Mouse (Mus musculus) kidney, adult 11 months (tissue): ENCODE data around the gene Dhx9.
"Not testable (repeated sequence)": the region's sequence is repeated elsewhere in the genome, so short reads cannot be mapped to it uniquely, and the experiment has no call there.

Experiments
- DNase-seq: peaks from one replicate; pipeline ENCODE4 v3.0.0; 2022

Dhx9 gene

DNA sequence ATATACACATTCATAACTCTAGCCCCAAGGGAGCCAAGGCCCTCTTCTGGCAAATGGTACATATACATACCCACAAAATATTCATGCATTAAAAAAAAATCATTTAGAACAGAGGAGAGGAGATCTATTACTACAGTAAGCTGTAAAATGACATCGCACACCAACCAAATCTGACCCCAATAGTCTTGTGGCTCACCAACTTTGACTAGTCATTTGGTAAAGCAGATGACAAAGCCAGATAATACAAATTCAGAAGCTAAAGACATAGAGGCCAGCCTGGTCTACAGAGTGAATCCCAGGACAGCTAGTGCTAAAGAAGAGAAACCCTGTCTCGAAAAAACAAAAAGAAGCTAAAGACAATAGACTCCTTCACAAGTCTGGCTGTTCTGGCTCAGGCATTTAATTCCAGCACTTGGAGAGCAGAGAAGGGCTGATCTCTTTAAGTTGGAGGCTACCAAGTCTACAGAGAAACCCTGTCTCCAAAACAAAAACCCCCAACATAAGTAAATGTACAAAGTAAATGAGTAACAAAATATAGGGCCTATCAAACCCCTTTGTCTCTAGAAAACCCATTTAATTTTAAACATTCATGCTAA lies 2.2 kb downstream of the Dhx9 start:
- DNase-seq = no peak

DNA sequence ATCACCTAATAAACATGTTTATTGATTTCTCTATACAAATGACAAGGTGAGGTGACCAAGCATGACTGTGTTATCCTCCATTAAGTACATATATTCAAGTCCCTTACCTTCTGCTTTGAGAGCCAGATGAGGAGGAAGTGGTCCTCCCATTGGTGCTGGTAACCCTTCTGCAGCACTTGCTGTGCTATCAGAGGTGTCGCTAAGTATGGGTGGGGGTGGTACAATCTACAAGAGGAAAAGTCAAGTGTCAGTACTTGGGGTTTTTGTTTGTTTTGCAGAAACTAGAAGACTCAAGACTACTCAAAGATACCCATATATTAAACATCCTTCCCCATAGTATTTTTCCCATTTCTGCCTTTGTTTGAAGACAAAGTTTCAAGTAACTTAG lies 6.4 kb downstream of the Dhx9 start:
- no peak for DNase-seq

DNA sequence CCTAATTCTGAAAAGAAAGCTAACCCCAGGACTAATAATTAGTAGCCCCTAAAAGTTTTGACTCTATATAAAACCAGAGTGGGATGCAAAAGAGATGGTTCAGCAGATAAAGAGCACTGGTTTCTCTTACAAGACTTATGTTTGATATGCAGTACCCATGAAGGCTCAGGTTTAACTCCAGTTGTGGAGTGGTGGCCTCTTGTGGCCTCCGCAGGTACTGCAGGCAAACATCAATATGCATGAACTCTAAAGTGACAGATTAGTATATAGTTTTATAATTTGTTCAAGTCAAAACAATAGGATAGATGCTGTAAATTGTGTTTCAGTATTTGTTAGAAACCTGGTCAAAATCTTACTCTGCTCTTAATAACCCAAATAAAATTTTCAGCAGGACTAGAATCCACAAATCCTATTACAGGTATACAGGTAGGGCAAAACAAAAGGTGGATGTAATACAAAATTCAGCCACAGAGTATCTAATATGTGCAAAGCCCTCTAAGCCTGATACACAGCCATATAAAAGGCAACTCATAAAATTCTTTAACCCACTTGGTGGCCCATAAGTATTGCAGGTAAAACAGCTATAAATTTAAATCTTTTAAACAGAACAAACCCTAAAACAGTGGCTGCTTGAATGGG lies 7.0 kb downstream of the Dhx9 start:
- peak; percentile 49 for DNase-seq

DNA sequence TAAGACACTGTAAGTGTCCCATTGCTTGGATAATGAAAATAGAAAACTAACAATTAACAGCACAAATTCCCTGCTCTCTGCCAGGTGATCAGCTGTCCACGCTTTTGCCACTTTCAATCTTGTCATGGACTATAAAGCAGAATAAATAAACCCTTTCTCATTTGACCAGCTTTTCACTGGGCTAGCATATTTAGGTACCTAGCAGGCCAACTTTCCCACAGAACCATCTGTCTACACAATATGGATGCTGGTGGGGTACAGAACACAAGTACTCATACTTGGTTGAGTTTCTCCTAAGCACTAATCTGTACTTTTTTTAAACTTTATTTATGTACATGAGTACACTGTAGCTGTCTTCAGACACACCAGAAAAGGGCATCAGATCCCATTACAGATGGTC lies 8.2 kb downstream of the Dhx9 start:
- DNase-seq = no peak

DNA sequence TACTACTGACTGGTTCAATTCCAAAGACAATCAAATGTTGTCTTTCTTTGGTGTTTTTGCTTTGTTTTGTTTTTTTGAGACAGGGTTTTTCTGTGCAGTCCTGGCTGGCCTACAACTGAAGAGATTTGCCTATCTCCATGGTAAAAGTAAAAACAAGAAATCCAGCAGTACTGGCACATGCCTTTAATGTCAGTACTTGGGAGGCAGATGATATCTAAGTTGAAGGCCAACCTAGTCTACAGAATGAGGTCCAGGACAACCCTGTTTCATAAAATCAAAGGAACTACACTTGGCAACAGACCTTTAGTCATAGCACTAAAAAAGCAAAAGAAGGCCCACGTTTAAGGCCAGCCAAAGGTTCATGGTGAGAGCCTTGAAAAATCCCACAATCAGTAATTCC lies 25.7 kb downstream of the Dhx9 start:
- DNase-seq = no peak

DNA sequence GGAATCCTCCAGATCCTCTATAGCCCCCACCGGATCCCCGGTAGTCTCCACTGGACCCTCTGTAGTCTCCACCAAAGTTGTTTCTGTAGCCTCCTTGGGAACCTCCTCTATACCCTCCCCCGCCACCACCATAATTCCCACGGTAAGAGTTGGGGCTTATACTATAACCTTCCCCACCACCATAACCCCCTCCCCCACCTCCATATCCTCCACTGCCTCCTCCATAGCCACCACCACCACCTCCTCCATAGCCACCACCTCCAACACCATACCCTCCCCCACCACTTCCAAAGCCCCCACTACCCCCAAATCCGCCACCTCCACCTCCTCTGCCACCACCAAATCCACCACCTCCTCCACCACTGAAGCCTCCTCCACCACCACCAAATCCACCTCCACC lies 31.3 kb downstream of the Dhx9 start:
- DNase-seq = no peak

DNA sequence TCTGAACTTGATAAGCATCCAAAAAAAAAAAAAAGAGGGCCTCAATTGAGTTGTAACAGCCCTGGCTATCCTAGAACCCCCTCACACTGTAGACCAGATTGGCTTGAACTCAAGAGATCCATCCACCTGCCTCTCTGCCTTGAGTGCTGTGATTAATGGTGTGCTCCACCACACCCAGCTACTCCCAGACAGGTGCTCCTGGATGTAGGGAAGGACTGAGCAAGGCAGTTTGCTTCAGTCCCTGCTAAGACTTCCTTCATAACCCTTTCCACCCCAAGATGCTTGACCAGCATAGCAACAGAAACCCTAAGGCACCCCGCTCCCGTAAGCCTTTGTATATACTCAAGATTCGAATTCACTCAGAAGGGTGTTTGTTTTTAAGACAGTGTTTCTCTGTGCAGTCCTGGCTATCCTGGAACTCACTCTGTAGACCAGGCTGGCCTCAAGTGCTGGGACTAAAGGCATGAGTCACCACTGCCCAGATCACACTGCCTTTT lies 34.3 kb downstream of the Dhx9 start:
- DNase-seq = no peak

DNA sequence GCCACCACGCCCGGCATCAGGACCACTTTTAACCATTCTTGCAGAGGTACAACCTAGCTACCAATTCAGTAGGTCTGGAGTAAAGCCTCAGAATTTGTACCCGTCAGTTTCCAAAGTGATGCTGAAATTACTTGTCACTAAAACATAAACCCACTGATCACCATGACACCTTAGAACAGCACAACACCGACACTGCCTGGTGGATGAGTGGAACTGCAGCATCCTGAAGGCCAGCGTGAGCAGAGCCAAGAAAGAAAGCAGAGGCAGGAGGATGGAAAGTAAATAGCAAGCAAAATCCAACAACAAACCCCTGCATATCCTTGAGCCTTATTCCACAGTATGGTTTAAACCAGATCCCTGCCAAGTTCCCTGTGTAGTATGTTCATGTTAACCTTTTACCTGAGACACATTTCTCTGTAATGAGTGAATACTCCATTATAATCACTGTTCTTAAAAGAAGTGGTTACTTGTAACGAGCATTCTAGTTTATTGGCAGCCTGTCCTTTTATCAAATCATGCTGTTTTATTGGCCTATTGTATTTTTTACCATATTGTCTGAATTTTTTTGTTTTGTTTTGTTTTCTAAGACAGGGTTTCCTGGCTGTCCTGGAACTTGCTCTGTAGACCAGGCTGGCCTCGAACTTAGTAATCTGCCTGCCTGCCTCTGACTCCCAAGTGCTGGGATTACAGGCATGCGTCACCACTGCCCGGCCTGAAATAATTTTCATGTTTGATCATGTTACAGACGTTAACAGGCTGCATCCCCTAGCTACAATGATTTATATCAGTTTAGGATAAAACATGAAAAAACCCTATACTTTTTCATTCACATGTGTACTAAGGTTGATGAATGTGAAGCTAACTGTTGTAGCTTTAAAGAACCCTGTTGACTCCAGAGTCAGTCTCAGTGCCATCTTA lies 36.0 kb downstream of the Dhx9 start:
- no peak for DNase-seq

DNA sequence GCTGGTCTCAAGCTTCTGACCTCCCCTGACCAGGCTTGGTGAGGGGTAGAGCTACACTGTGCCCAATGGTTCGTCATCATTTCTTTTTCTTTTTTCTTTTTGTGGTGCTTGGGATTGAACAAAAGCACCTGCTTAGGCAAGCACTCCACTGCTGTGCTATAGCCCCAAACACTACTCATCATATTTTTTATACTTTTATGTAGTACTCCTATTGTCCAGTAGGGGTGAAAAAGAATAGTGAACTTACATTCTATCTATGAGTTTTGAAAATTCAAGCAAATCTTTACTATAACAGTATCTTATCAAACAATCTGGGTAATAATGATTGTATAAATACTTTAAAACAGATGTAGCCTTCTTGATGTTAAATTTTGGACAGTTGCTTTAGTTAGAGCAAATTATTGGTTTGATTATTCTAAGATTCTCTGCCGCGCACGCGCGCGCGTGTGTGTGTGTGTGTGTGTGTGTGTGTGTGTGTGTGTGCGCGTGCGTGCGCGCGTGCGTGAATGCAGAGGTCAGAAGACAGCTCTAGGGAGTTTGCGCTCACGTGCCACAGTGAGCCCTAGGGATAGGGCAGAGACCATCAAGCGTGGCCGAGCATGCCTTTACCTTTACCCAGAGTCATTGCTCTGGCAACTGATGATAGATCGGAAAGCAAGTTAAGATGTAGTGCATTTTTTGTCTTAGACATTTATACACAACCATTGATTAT lies 41.2 kb downstream of the Dhx9 start:
- DNase-seq = no peak

DNA sequence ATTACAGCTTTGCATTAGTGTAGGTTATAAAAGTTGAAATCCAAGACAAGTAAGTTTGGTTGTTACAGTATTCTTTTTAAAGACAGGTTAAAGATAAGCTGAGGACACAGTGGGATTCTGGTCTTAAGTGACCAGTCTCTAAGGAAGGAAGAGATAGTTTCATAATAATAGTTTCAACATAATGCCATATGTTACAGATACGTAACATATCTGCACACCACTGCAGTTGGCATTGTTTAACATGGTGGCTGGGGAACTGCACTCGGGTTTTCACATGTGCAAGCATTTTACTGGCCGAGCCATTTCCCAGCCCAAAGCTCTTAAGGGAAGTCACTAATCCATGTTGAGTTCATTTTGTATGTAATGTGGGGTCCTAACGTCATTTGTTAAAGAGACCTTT lies 43.8 kb downstream of the Dhx9 start:
- DNase-seq = no peak

DNA sequence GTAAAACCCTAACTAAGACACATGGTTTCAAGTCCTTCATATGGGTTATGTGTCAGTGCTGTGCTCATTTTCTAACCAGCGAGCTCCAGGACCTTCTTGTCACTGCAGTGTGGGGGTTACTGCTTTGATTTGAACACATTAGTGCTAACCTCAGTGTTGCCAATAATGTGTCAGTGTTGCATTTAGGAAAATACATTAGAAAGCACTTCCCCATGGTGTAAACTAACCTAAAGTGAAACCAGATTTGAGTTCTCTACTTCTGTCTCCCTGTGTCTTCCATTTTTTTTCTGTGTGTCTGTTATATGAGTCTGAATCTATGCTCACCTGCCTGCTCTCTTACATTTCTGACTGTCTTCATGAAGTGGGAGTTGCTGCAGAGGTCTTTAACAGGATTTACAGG lies 44.4 kb downstream of the Dhx9 start:
- DNase-seq = no peak

DNA sequence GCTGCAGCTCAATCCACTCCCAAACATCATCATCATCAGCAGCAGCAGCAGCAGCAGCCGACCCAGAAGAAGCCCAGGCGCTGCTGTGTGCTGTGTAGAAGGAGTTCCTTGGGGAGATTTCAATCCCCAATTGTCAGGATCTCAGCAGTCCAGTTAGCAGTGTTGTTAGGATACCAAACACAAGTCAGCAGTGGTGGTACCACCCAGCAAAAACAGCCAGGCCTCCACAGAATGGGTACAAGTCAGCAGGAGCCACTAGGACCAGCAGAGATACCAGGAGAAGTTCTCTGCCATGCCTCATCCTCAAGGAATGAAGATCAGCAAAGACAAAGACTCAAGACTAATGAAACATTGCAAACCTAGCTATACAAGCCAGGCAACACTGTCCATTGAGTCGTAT lies 45.8 kb downstream of the Dhx9 start:
- DNase-seq = no peak

DNA sequence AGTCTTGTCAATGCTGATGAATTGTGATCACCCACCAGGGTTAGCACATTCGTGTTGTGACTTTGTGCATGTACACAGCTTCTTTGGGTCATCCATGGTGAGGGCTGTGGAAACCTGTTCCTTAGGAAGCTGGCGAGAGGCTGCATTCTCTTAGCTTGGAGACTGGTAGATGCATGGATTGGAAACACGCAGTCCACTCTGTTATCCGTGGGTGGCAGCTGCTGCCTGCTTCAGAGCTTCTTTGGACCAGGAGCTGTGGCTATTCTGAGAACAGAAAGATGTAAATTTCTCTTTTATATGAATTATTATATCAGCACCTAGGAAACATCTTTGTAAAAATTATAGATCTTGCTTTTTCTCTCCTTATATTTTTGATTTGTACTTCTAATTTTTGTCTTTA lies 46.7 kb downstream of the Dhx9 start:
- no peak for DNase-seq

DNA sequence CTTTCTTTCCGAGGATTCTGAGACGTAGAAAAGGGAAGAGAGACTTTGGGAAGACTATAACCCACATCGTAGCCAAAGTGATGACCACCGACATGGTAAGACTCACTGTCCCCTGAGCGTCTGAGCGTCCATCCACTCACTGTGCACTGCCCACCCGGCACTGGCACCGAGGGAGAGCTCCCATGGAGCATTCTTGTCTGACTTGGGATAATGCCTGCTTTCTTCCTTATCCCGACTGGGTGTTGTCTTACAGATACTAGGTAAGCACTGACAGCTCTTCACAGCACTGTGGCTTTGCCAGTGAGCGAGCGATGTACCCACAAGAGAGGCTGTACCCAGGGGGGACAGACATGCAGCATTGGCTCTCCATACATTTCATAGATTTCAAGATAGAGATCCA lies 49.9 kb downstream of the Dhx9 start:
- no peak for DNase-seq

DNA sequence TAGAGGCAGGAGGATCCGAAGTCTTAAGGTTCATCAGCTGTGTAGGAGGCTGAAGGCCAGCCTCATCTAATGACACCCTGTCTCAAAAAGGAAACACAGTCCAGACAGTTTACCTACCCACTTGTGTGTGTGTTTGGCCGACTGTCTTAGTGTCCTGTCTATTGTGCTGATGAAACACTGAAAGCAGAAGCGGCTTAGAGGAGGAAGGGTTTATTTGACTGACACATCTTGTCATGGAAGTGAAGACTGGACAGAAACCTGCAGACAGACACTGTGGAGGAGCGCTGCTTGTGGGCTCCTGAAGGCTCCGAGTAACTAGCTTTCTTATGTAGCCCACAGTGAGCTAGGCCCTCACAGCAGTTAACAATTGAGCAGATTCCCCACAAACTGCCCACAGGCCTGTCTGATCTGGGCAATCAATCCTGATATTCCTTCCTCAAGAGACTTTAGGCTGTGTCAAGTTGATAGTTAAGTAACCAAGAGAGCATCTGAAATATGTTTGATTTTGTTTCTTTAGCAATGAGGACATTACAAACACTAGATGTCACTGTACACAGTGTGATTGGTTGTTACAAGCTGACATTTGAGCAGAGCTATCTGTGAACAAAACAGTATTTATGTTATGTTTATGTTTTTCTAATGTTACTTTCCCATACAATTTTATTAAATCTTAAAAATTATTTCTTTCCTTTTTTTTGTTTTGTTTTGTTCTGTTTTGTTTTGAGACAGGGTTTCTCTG lies 53.4 kb downstream of the Dhx9 start:
- no peak for DNase-seq

DNA sequence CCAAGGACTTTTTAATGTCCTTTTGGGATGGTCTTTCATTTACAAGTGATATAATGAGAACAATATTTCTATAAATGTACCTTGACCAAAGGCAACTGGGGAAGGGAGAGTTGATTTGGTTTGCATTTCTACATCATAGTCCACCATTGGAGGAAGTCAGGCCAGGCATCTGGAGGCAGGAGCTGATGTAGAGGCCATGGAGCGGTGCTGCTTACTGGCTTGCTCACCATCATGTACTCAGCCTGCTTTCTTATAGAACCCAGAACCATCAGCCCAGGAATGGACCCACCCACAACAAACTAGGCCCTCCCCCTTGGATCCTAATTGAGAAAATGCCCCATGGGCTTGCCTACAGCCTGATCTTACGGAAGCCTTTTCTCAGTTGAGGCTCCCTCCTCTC lies 55.1 kb downstream of the Dhx9 start:
- no peak for DNase-seq

DNA sequence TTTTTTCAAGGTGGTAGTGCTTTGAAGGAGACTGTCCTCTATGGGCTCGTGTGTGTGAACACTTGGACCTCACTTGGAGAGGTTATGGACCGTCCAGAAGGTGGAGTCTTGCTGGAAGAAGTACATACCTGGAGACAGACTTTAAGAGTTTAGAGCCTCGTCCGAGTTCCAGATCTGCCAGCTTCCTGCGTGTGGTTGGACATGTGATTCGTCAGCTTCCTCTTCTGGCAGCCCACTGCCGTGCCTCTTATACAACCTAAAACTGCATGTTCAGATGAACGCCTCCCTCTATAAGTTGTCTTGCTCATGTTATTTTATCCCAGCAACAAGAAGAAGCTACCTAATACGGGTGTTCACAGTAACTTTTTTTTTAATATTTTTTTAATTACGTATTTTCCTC lies 55.8 kb downstream of the Dhx9 start:
- no peak for DNase-seq

DNA sequence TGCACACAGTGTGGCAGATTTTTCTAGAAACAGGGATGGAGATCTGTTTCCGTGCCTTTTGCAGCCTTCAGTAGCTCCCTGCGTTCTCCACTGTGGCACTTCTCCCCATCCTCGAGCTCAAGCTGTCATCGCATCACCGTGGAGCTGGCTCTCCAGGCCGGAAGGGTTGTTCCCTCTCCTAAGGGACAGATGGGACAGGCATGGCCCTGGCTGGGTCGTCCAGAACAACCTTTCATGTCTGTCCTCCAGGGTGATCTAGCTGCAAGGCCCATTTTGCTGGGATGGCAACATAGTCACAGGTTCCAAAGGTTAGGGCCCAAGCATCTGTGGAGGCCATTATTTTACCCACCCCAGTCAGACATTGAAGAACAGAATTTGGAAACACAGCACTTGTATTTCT lies 56.3 kb downstream of the Dhx9 start:
- no peak for DNase-seq

DNA sequence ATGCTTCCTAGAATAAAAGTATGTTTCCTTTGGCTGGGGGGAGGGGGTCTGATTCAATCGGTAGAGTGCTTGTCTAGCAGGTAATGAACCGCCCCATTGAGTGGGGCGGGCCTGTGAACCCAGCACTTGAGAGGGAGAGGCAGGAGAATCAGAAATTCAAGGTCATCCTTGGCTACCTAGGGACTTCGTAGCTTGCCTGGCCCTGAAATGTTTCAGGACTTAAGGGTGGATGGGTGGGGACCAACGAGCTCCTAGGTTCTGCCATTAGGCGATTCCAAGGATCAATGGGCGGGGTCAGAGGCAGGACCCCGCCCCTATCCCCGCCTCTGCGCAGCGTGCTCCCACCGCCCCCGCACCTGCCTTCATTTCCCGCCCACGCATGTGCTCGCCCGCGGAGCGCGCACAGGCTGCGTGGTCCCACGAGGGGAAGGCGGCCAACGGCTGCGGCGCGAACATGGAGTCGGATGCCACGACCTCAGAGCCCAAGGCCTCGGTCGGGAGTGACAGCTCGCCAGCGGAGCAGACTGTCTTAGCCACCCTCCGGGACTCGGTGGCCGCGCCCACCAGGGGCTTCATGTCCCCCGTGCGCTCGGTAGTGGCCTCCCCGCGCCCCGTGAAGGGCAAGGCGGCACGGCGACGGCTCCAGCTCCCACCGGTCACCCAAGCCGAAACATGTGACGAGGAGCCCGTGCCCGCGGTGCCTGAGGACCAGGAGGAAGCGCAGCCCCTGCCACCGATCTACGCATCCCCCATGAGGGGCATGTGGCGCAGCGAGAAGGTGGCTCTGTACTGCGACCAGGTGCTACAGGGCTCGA lies 62.5 kb downstream of the Dhx9 start, which contains the start of gene Shcbp1l:
Shcbp1l (plus strand) TSS at position 393 of the 815 bp plus-strand sequence.
- DNase-seq = peak; percentile 27

DNA sequence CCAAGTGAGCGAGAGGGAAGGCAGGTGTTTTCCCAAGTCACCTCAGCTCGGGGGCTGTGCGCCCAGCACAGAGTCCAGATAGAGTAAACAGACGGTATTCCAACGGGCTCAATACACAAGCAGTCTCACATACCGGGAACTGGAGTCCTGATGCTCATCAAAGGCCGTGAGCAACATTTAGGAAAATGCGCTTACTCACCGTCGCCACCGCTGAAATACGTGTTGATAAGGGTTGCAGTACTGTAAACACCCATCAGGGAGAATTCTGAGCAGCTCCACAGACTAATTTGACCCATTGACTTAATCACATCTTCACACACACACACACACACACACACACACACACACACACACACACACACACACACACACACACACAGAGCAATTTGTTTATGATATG lies 63.2 kb downstream of the Dhx9 start:
- no peak for DNase-seq

DNA sequence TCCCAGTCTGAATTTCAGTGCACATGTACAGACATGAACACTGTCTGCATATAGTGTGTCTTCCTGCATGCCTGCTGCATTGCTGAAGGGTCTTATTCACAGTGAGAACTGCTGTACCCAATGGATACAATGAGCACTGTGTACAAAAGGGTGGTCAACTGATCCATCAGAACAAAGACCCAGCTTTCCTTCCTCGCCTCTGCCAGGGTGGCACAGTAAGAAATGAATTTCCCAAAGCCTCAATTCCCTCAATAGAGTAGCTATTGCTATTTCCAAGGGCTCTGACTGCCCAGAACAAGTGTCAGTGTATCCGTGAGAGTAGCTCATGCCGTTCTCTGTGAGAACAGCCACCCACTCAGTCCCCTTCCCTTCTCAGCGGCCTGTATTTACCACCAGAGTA lies 69.7 kb downstream of the Dhx9 start:
- DNase-seq = not testable (repeated sequence)
